12 mouse cellular contexts compared by ENCODE assay signal in genomic region chr9:122223005-122223404, GRCm38 (mm10).
DNase-seq lines count a peak whose midpoint lies in the region; ATAC-seq and TF ChIP-seq lines count a peak whose summit lies in the region.
"Had no signal": no experiment of that assay in that cellular context is flagged by ENCODE, and none has a peak within 500 bp of the region (broad histone marks: within the 10 kb centered on the region; RNA-seq: fewer than 3 reads in every experiment).

No protein-coding gene starts in this region.

- no peak for TF ChIP-seq CTCF in midbrain, postnatal 0 days (IDR thresholded peaks at IDR 0.05)

- no peaks in the 10 kb centered on the region for H3K27me3 ChIP-seq in lung, embryonic 15.5 days
- no peaks in the 10 kb centered on the region for H3K27me3 ChIP-seq in forebrain, embryonic 11.5 days (ENCODE audit: control insufficient read depth, insufficient read depth, low read length)
- H3K27me3 ChIP-seq in hindbrain, embryonic 13.5 days, result no peaks in the 10 kb centered on the region
- H3K27me3 ChIP-seq in midbrain, postnatal 0 days (ENCODE audit: insufficient read depth, low read length), result no peaks in the 10 kb centered on the region
- H3K27me3 ChIP-seq: embryonic facial prominence, embryonic 13.5 days had no signal

- peak overlapping the region; percentile 16; the same call in 1 of the 2 replicates for H3K27ac ChIP-seq in lung, embryonic 15.5 days
- H3K27ac ChIP-seq in forebrain, embryonic 11.5 days (ENCODE audit: low read depth, low read length), result peak overlapping the region; percentile 37; the same call in 1 of the 2 replicates
- H3K27ac ChIP-seq in hindbrain, embryonic 13.5 days, result peak overlapping the region; percentile 62
- no peak overlapping the region for H3K27ac ChIP-seq in midbrain, postnatal 0 days (ENCODE audit: low read depth, low read length)
- H3K27ac ChIP-seq: kidney, postnatal 0 days had no signal

- no peak for ATAC-seq in lung, embryonic 15.5 days (ENCODE audit: borderline replicate concordance, extremely low read depth, low FRiP score, low TSS enrichment)
- ATAC-seq in forebrain, embryonic 11.5 days (replicated peaks; ENCODE audit: low FRiP score), result peak; percentile 82
- peak; percentile 46; the same call in 1 of the 2 replicates for ATAC-seq in hindbrain, embryonic 13.5 days (ENCODE audit: low FRiP score)
- 0 out of 2 replicates have a peak, but pooled peaks have one; percentile 52 for ATAC-seq in midbrain, postnatal 0 days (ENCODE audit: low FRiP score)
- ATAC-seq: liver, postnatal 0 days had no signal

- no peak overlapping the region for H3K4me2 ChIP-seq in lung, embryonic 15.5 days
- H3K4me2 ChIP-seq in forebrain, embryonic 11.5 days (ENCODE audit: low read depth, low read length, severe bottlenecking), result no peak overlapping the region
- H3K4me2 ChIP-seq in hindbrain, embryonic 13.5 days, result no peak overlapping the region
- no peak overlapping the region for H3K4me2 ChIP-seq in midbrain, postnatal 0 days (ENCODE audit: low read depth, low read length, poor library complexity, severe bottlenecking)
- H3K4me2 ChIP-seq: embryonic facial prominence, embryonic 13.5 days had no signal

- H3K4me3 ChIP-seq in lung, embryonic 15.5 days, result no peak overlapping the region
- no peak overlapping the region for H3K4me3 ChIP-seq in forebrain, embryonic 11.5 days (ENCODE audit: low read depth, low read length)
- H3K4me3 ChIP-seq in hindbrain, embryonic 13.5 days, result no peak overlapping the region
- H3K4me3 ChIP-seq in midbrain, postnatal 0 days (ENCODE audit: low read depth, low read length), result no peak overlapping the region
- H3K4me3 ChIP-seq: embryonic facial prominence, embryonic 13.5 days had no signal

- H3K9ac ChIP-seq in lung, embryonic 15.5 days, result no peak overlapping the region
- no peak overlapping the region for H3K9ac ChIP-seq in forebrain, embryonic 11.5 days (ENCODE audit: low read length)
- H3K9ac ChIP-seq in hindbrain, embryonic 13.5 days, result peak overlapping the region; percentile 24; the same call in 1 of the 2 replicates
- no peak overlapping the region for H3K9ac ChIP-seq in midbrain, postnatal 0 days (replicated peaks; ENCODE audit: low read length, poor library complexity, severe bottlenecking)
- H3K9ac ChIP-seq: embryonic facial prominence, embryonic 13.5 days; liver, postnatal 0 days had no signal

- no peaks in the 10 kb centered on the region for H3K36me3 ChIP-seq in lung, embryonic 15.5 days
- H3K36me3 ChIP-seq in forebrain, embryonic 11.5 days (ENCODE audit: control insufficient read depth, insufficient read depth, low read length), result no peaks in the 10 kb centered on the region
- no peaks in the 10 kb centered on the region for H3K36me3 ChIP-seq in hindbrain, embryonic 13.5 days
- no peaks in the 10 kb centered on the region for H3K36me3 ChIP-seq in midbrain, postnatal 0 days (ENCODE audit: insufficient read depth, low read length)
- H3K36me3 ChIP-seq: embryonic facial prominence, embryonic 13.5 days had no signal

- H3K9me3 ChIP-seq in lung, embryonic 15.5 days, result no peaks in the 10 kb centered on the region
- no peaks in the 10 kb centered on the region for H3K9me3 ChIP-seq in forebrain, embryonic 11.5 days (ENCODE audit: control insufficient read depth, low read length)
- no peaks in the 10 kb centered on the region for H3K9me3 ChIP-seq in hindbrain, embryonic 13.5 days
- no peaks in the 10 kb centered on the region for H3K9me3 ChIP-seq in midbrain, postnatal 0 days (ENCODE audit: low read length)
- H3K9me3 ChIP-seq: embryonic facial prominence, embryonic 13.5 days had no signal

- 49% methylated on average over 8 of the region's 8 CpGs for WGBS in lung, embryonic 15.5 days
- WGBS in forebrain, embryonic 11.5 days, result 21% methylated on average over 8 of the region's 8 CpGs
- WGBS in hindbrain, embryonic 13.5 days, result 21% methylated on average over 8 of the region's 8 CpGs
- 16% methylated on average over 8 of the region's 8 CpGs for WGBS in midbrain, postnatal 0 days

- DNase-seq in lung, postnatal 36 days, result no peak
- DNase-seq in forebrain, embryonic 11.5 days (ENCODE audit: low spot score), result peak; percentile 54
- DNase-seq in midbrain, postnatal 0 days (ENCODE audit: low spot score), result peak; percentile 30
- DNase-seq in layer of hippocampus, postnatal 25 days (ENCODE audit: extremely low spot score in 1 of 2, low spot score in 1 of 2), result no peak
- DNase-seq in cerebellum, adult 8-10 months, result no peak
- DNase-seq in adrenal gland, postnatal 4 days (ENCODE audit: low spot score in 2 of 2), result no peak
- DNase-seq: liver, postnatal 0 days; right cerebral cortex, adult 18-20 months had no signal

- H3K4me1 ChIP-seq in lung, embryonic 15.5 days, result peaks cover 9% of the 10 kb centered on the region; the same call in 1 of the 2 replicates
- H3K4me1 ChIP-seq in forebrain, embryonic 11.5 days (replicated peaks; ENCODE audit: control insufficient read depth, insufficient read depth, low read length), result peaks cover 5% of the 10 kb centered on the region; the same call in 1 of the 2 replicates
- H3K4me1 ChIP-seq in hindbrain, embryonic 13.5 days (replicated peaks), result peaks cover 30% of the 10 kb centered on the region
- no peaks in the 10 kb centered on the region for H3K4me1 ChIP-seq in midbrain, postnatal 0 days (ENCODE audit: insufficient read depth, low read length)

Comparison
In these comparisons a context has a peak if more than half of its experiments do, and no peak if none do; other contexts are left out.
1. DNase-seq: peak in forebrain, embryonic 11.5 days (single experiment) and midbrain, postnatal 0 days (single experiment); none in lung, postnatal 36 days (single experiment), layer of hippocampus, postnatal 25 days (0 of 2), cerebellum, adult 8-10 months (single experiment) and adrenal gland, postnatal 4 days (0 of 2).